Mouse (Mus musculus): ENCODE measurements around the gene Myo18a.

Myo18a gene

DNA sequence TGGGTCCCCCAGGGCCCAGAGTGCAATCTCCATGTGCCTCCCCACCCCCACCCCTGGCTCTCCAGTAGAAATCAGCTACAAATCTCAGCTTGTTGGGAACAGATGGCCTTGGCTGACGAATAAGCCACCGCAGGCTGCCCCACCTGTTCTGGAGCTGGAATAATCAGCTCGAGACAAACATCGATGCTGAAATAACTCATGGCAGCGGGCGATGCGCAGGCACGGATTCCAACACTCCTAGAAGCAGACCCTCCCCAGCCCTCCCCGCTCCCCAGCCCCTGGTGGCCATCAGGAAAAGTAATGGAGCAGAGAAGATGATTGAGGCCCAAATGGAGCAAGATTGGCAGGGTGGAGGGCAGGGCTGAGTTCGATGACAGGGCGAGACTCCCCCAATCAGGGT lies 109.2 kb downstream of the Myo18a start:
- peak in 1 of 2 experiments; percentile 75 for DNase-seq (ENCODE audit: low spot score in 2 of 2)

DNA sequence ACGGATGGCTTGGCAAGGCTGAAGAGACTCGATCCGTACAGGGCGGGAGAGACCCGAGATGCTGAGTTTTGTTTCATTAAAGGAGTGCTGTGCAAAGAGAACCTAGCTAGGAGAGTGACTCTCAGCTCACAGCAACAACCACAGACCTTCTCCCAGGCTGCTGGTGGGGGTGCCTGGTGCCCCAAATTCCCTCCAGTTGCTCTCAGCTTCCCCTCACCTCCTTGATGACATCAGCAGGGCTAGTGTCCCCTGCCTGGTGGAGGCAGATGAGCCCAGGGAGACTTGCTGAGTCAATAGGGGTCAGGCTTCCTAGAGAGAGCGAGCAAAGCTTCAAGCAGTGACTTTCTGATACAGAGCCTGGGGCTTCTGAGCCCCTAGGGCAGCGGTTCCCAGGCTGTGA lies 109.6 kb downstream of the Myo18a start:
- no peak for DNase-seq (ENCODE audit: low spot score in 2 of 2)

DNA sequence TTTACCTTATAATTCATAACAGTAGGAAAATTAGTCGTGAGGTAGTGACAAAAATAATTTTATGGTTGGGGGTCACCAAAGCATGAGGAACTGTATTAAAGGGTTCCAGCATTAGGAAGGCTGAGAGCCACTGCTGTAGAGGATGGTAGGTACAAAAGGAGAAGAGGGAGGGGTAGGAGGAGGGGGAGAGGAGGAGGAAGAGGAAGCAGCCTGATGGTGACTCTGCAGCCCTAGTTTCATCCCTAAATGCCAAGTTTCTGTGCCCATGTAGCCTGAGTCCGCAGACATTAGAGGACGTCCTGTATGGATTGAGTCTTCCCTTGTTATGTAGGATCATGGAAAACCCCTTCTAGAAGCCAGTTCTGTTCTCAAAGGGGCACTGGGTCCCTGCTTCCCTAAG lies 110.1 kb downstream of the Myo18a start:
- no peak for DNase-seq (ENCODE audit: low spot score in 2 of 2)

DNA sequence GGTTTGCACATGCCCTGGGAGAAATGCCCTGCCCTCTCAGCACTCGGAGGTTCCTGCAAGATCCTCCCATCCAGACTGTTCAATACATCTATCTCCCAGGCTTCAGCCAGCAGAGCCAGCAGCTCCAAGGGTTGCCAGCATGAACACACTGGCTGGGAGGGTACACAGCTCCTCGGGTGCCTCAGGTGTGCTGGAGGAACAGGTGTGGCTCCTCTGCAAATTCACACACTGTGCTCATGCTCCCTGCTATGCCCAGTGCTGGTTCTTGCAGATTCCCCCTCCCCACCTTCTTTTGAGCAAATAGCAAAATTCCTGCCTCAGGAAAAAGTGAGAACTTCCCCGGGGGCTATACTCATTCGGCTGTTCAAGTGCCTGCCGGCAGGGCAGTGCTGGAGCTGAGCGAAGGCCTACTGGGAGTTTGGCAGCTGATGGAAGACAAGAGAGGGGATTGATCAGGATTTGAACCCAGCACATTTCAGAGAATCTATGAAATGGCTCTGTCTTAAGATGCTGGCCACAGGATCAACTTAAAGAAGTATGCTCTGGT lies 111.7 kb downstream of the Myo18a start:
- no peak for DNase-seq (ENCODE audit: low spot score in 2 of 2)

DNA sequence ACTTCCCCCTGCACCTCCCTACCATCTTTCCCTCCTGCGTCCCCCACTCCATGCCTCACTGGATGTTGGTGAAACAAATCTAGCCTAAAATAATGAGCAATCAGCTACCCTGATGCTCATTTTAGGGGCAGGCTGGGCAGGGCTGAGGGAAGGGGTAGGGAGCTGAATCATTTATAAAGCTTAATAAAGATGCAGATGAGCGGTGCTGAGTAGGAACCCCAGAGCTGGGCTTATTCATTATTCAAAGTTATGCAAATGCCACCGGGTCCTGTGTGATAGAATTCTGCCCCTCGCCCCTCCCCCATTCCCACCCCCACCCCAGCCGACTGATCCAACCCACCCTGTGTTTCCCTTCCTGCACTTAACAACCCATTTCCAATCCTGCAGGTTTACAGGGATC lies 112.2 kb downstream of the Myo18a start:
- DNase-seq (ENCODE audit: low spot score in 2 of 2), result no peak

DNA sequence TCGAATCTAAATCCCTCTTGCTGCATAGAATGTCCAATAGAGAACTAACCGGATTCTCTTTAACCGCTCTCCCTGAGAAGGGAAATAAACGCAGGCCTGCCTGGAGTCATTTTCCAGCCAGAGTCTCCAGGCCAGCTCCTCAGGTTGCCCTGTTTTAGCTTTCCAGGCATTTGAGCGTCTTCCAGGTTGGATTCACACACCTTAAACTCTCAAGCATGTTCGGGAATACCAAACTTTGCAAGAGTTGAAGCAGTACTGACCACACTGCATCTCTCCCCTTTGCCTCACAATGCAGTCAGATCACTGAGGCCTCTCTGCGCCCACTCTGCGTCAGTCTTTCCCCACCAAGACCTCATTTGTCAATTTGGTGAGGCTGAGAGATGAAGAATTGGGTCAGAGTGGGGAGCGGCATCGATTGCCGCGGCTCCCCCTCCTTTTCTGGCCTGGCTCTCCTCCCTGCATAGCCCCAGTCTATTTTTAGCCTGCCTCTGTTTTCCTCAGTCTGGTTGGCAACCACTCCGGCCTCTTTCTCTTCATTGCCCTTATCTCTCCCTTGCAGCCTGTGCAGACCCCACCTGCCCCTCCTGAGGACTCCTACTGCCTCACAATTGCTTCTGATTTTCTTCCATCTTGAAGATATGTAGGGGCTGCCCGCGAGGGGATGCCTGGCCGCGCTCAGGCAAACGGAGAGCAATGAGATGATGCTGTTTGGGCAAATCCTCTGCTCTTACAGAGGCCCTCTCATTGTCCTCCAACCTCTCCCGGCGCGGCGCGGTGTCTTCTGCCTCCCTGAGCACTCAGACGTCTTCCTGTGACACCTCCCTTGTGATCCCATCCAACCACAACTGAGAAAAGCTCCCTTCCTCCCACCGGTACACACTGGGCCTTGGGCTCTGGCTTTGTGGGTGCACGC lies 113.1 kb downstream of the Myo18a start:
- peak in 1 of 2 experiments; percentile 53 for DNase-seq (ENCODE audit: low spot score in 2 of 2)

DNA sequence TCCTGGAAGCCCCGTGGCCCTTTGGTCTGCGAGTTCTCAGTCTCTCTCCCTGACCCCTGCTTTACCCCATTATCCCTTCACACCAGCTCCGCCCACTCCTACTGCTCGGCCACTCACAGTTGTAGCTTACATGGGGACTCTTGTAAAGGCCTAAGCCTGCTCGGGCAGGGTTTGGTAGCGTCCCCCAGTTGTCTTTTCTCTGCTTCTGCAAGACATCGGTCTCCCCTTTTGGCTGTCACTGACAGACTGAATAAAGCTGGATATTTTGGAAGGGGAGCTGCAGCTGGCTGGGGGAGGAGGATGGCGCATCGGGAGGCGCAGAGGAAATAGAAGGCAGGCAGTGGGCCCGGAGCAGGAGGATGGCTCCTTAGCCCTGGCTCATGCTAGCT lies 113.7 kb downstream of the Myo18a start:
- DNase-seq (ENCODE audit: low spot score in 2 of 2), result peak in 1 of 2 experiments; percentile 58

DNA sequence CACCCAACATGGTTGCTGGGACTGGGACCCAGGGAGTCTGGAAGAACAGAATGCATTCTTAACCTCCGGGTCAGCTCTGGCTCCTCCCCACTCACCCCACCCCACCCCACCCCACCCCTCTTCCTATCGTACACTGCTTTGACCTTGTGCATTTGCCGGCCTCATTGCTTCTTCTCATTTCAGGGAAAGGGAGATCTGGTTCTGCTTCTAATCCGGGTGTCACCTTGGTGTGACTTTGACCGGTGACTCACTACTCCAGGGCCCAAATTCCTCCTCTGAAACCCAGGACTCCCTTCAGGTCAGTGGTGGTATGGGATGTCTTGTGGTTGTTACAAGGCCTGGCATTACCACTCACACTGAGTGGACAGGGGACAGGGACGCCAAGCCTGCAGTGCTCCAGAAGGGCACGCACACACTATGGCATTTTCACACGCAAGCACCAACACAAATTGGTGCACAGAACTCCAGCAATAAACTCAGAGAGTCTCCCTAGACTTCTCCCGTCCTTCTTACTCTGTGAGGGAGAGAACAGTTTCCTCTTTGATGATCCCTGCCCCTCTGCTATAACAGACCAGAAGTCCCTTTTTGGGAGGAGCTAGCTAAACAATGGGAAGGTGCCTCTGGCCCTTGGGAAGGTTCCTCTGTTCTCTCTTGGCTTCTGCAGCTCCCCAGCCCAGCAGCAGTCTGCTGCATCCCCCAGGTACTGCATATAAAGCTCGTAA lies 121.6 kb downstream of the Myo18a start:
- DNase-seq (ENCODE audit: low spot score in 2 of 2), result no peak

DNA sequence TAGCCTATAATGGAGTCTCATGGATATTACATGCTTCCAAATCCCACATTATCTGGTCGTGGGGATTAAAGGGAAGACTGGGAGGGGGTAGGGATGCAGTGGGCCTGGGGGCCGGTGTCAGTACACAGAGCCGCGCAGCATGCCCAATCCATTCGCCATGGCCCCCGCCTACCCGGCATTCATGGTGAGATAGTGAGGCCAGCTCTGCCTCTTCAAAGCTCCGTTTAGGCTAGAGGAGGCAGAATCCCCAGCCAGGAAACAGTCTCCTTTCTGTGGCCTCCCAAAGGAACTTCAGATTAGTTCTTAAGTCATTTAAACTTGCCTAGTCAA lies 122.2 kb downstream of the Myo18a start:
- DNase-seq (ENCODE audit: low spot score in 2 of 2), result no peak

DNA sequence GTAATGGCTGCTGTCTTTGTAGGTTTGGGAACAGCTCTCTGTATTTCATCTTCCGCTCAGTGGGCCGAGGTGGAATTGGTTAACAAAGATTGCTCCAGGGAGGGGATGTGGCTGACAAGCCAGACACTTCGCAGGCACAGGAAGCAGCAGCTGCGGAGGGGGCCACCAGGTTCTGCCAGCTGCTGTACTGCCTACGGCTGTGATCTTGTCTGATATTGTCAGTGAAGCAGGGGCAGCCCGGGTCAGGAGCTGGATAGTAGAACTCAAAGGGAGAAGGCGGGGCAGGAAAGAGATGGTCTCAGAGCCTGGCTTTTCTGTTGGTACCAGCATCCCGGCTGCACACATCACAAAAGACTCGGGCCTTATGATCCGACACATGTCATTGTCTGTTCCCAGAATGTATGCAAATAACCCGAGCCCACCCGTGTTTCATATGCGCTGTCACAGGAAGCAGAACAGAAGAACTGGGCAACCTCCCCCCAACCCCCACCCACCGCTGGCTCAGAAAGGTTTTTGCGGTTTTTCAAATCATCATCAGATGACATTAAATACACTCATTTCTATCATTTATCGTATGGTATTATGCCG lies 124.4 kb downstream of the Myo18a start:
- peak; percentile 54 to 55 for DNase-seq (ENCODE audit: low spot score in 2 of 2)

DNA sequence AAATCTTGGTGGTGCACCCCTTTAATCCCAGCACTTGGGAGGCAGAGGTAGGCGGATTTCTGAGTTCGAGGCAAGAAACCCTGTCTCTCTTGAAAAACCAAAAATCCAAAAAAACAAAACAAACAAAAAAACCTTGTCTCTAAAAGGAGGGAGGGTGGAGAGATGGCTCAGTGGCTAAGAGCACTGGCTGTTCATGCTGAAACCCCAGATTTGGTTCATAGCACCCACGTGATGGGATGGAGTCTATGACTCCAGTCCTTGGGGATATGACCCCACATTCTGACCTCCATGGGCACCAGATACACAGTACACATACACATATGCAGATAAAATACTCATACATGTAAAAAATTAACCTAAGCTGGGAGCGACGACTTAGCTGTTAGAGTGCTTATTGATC lies 125.8 kb downstream of the Myo18a start:
- no peak for DNase-seq (ENCODE audit: low spot score in 2 of 2)

DNA sequence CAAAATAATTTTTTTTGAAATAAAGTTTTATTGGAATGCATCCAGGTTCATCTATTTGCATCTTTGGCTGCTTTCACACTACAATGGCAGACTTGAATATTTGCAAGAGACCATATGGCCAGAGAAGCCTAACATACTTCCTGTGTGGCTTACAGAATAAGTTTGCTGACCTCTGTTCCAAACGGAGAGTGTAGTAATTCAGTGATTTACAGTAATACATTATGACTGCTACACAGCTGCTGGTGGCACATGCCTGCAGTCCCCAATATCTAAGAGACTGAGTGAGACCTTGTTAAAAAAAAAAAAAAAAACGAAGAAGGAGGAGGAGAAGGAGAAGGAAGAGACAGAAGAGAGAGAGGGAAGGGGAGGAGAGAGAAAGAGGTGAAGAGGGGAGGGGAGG lies 126.4 kb downstream of the Myo18a start:
- no peak for DNase-seq (ENCODE audit: low spot score in 2 of 2)

DNA sequence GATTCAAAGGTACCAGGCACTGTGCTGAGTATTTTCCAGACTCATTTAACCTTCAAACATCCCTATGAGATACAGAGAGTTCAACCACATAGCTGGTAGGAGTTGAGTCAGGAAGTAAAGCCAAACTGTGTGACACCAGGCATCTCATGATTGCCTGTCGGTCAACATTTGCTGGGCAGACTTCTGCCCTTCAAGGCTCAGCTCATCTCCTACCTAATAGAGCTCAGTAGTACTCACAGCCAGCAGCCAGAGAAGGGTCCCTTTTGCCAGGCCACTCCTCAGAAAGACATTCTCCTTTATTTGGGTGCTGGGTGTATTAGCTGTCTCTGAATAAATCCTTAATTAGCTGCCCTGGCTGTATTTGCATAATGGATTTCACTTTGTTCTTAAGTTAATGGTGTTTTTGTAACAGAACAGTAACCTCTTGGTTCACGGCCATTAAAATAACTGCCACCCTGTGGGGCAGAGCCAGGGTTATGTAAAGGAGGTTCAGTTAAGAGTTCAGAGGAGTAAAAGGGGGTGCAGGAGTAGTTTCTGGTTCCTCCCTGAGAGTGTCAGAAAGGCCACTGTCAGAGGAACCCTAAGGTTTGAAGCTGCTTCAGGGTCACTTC lies 127.7 kb downstream of the Myo18a start:
- DNase-seq (ENCODE audit: low spot score in 2 of 2), result no peak

DNA sequence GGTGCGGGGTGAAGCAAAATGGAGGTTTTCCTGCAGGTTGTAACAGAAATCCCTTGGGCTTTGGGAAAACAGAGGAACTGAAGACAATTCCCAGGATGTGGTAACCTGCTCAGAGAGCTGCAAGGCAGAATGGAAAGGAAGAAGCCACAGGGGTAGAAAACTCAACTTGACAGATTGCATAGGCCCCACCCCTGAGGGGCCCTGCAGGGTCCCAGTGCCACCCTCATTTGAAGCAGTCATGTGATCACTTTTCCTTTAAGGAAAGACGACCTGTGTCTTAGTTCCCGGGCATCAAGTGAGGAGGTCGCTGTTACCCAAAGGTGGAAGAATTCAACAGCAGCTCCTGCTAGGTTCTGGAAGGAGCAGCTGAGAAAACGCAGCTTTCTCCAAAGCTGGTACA lies 129.8 kb downstream of the Myo18a start:
- DNase-seq (ENCODE audit: low spot score in 2 of 2), result no peak

DNA sequence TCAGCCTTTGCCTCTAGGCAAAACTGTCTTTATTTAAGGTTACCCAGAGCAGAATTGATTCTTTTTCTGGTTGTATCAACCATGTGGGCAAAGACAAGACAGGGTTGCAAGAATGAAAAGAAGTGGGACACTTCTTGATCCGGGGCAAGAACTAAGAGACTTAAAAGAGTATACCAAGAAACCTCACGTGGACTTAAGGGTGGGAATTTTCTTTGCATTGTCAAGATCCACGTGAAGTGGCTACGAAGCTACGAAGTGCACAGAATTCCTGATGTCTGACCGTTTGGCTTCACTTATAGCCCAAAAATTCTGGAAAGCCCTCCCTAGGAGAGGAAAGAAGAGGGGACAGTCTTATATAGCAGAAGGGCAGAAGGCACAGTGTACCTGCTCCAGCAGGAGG lies 130.2 kb downstream of the Myo18a start:
- no peak for DNase-seq (ENCODE audit: low spot score in 2 of 2)

DNA sequence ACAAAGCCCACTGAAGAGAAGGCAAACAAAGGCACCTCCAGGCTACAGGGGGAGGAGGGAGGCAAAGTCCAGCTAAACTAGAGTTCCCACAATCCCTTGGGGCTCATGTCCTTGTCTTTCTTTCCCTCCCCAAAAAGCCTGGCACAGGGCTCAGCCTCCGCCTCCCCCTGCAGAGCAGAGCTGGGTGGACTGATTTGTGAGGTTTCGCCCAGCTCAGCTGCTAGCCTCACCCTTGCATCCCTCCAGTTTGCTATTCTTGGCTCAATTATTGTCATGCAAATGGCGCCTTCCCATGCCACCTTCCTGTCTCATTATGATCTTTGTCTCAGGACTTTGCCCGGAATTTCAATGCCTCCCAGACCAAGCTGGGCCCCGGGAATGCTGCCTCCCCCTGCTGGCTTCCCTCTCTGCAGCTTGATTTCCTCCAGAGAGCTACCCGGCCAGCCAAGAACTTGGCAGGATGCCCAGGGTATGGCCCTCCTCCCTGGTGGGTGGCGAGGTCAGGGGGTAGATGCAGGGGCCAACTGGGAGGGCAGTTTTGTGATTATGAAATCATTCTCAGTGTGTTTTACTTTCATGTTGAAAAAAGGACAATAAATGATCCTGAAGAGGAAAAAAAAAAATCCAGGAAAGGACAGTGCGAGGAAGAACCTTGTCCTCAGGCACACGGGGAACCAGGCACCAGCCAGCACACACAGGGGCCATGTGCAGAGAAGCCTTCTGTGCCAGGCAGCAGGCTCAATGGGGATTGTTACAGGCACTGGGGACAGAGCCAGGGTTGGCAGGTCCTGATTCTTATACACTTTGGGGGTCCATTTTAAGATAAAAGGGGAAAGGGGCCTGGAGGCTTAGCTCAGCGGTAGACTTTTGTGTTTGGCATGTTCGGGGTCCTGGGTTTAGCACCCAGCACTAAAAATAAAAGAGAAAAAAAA lies 131.0 kb downstream of the Myo18a start, which contains the start of gene Pipox:
Pipox (minus strand) TSS at position 310 of the 932 bp plus-strand sequence.
- peak; percentile 74 to 75 for DNase-seq (ENCODE audit: low spot score in 2 of 2)

DNA sequence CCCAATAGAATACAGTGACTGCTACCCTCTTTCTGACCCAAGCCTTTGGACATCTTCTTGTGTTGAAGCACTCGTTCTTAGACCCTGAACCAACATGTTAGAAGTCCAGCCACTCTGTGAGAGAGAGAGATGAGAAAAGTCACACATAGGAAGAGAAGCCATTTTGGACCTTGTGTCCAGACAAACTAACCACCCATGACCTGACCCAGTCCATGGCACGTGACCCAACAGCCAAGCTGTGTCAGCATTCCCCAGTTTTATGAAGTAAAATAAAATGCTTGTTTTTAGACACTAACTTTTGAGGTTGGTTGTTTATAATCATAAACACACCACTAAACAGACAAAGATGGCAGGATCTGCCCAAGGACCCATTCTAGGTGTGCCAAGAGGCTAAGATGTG lies 131.9 kb downstream of the Myo18a start:
- DNase-seq (ENCODE audit: low spot score in 2 of 2), result no peak

DNA sequence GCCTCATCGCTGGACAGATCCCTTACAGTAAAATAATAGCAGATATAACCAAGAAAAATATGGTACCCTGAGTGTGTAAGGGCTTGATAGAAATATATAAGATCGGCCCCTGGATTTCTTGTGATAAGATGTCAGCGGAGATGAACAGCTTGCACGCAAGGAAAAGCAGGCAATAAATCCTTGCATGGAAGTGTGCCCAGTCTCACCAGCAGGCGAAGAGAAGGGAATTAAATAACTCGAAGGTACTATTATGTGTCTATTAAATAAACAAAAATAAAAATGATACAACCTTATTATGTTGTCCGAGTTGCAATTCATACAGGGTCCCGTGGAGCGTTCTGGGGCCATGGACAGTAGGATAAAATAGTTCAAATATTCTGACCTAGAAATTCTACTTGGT lies 133.0 kb downstream of the Myo18a start:
- no peak for DNase-seq (ENCODE audit: low spot score in 2 of 2)

DNA sequence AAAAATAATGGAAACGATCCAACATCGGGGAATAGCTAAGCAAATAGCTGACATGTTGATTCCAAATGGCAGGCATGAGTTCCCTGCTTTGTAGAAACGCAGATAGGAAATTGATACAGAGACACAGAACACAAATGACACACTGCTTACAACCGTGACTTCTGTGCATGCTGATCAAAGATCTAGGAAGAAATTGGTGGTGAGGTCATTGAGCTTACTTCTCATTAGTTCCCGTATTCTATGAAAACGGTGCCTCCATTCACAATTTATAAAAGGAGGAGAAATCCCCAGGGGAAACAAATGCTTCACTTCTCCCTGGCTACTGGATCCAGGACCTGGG lies 133.4 kb downstream of the Myo18a start:
- DNase-seq (ENCODE audit: low spot score in 2 of 2), result no peak

DNA sequence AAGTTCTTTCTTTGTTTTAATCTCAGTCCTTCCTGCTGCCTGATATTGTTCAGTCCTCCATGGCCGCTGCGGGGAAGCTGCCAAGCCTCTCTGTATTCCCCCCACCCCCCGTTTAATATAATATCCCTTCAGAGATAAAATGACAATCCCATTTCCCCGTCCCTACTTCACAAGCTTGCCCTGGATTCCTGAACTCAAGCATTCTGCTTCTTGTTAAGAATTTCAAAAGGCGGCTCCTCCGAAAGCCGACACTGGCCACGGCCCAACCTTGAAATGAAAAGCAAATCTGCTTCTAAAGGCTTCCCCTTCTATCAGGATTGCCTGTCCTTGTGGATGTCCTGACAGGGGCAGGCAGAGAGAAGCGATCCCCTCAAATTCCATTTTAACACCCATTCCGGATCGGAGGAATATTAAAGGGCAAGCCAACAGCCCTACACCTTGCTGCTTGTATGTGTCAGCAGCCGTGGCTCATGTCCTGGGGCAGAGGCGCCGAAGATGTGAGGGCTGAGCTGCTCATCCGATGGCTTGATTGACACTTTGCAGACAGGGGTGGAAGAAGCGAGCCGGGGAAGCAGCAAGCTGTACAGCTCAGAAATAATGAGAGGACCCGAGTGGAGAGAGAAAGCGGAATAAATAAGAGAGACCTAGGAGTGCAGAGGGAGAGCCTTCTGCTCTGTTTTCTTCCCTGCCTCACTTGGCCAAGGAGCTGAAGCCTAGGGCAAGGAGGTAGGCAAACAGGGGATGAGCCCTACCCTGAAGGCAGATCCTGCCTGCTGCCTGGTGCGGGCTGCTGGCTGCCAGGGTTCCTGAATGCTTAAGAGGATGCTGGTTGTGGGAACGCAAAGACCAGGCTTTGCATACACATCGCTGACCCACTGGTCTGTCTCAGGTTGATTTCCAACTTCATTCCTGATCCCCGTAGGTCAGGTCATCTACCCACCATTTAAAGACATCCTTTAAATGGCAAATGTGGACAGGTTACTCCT lies 134.1 kb downstream of the Myo18a start:
- peak; percentile 30 to 36 for DNase-seq (ENCODE audit: low spot score in 2 of 2)
